Mouse (Mus musculus) embryonic facial prominence, embryonic 10.5 days (tissue): Measurements from ENCODE around the gene Btnl9. TPM values are rescaled to one million over a fixed set of nuclear protein-coding genes. Genes with fewer than 3 reads are reported as not detected.

Experiments used
- DNase-seq: peaks from one replicate; pipeline ENCODE4 v3.0.0-alpha.2; 2017; ENCODE audit warnings: low spot score
- H3K27ac ChIP-seq: fragments of 300-500 bp; sonication (generic); replicated peaks from 2 replicates; pipeline ENCODE4 v1.5.1; 2016; ENCODE audit warnings: mild to moderate bottlenecking
- H3K27me3 ChIP-seq: fragments of 300-500 bp; sonication (generic); replicated peaks from 2 replicates; pipeline ENCODE4 v1.6.1; 2016; ENCODE audit warnings: low read depth, mild to moderate bottlenecking; ENCODE audit not compliant: poor library complexity, severe bottlenecking
- H3K36me3 ChIP-seq: fragments of 300-500 bp; sonication (generic); replicated peaks from 2 replicates; pipeline ENCODE4 v1.6.1; 2016; ENCODE audit warnings: mild to moderate bottlenecking, moderate library complexity
- H3K4me1 ChIP-seq: fragments of 300-500 bp; sonication (generic); 2 replicates; pipeline ENCODE4 v1.6.1; 2016
- H3K4me3 ChIP-seq: fragments of 300-500 bp; sonication (generic); 2 replicates; pipeline ENCODE4 v1.5.1; 2016; ENCODE audit warnings: mild to moderate bottlenecking, moderate library complexity
- H3K9me3 ChIP-seq: fragments of 300-500 bp; sonication (generic); 2 replicates; pipeline ENCODE4 v1.6.1; 2016; ENCODE audit warnings: mild to moderate bottlenecking
- WGBS: fragments of 180-500 bp; shearing (Covaris S2); methylation state at CpG from one replicate; pipeline ENCODE4 v1.1.7; 2016; 5-methylcytosine and 5-hydroxymethylcytosine counted together
- polyA plus RNA-seq: library from polyadenylated mRNA; unstranded; fragments of >200 nt; fragmentation: Nextera tagmentation; extraction: Ambion mirVana; gene quantifications from 2 replicates; pipeline ENCODE4 v1.2.1, GENCODE M21; 2016

Btnl9 gene
- 0.23 and 0.31 TPM in 2 replicates for polyA plus RNA-seq

DNA sequence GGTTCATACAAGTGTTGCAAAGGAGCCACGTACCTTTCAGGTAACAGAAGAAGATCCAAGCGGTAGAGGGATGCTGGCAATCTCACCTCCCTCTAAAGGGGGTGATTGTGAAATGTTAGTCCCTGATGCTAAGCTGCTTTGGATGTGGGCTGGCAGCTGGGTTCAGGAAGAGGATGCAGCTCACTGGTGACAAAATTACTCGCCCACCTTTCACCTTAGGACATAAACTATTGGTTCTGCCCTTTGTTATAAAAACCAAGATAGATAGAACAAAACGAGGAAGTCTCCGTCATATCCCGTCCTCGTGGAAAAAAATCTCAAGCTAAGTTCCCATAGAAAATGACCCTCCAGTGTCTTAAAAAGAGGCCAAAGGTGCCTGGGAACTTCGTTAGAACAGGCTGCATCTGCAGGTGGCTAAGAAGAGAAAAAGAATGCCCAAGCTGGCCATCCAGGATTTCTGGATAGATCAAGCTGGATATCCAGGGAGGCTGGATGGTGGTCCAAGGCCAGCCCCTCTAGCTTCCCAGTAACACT, at the start of gene Btnl9:
Btnl9 (minus strand) TSS at position 205 of the 534 bp plus-strand sequence.
- no peak for DNase-seq
- 76% methylated on average over 8 of the region's 8 CpGs for WGBS

DNA sequence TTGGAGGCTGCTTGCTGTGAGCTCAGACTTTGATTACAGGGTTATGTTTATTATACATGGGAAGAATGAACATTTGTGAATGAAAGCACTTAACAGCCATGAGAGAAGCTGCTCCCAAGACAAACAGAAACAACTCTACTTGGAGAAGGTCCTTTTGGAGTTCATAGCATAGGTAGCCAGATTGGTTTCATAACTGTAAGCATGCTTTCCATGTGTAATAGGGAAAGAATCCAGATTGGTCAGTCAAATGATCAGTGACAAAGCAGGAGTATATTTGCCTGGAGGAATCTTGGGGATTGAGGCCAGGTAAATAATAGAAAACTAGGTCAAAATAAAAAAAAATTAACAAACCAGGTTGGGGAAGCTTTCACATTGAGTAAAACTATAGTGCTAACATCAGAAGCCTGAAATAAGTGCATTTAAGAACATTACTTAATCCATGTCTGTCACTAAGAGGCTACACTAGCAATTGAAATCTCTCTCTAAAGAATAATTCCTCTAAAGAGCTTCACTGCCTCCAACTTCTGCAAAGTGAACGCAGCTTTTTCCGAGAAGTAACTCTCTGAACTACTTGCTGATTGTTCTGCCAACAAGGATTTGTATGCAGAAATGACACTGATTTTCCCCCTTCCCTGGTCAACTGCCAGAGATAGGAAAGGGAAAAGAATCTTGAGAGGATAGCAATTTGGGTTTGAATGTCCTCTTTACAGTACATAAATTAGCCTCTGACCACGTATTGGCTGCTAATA, 48.7 kb upstream of the Btnl9 start:
- Histone ChIP-seq H3K9me3 (no peaks in the 10 kb centered on the region), H3K4me1 (no peaks in the 10 kb centered on the region), H3K36me3 (no peaks in the 10 kb centered on the region), H3K27me3 (no peaks in the 10 kb centered on the region), H3K27ac (no peak overlapping the region), H3K4me3 (no peak overlapping the region)
- no peak for DNase-seq
- WGBS = 79% methylated on average over 3 of the region's 3 CpGs

More for the DNA sequence above, at the start of gene Btnl9:
- H3K4me1 ChIP-seq = no peaks in the 10 kb centered on the region
- no peak within 1 kb of the TSS for H3K27ac ChIP-seq
- no peak within 1 kb of the TSS for H3K4me3 ChIP-seq
- no peaks in the 10 kb centered on the region for H3K9me3 ChIP-seq
- no peaks in the 10 kb centered on the region for H3K27me3 ChIP-seq
- H3K36me3 ChIP-seq = no peaks in the 10 kb centered on the region

GRCm38 (mm10) chr11:49232781-49233180, 45.8 kb upstream of the Btnl9 start:
- Histone ChIP-seq H3K27me3 (no peaks in the 10 kb centered on the region), H3K27ac (no peak overlapping the region), H3K36me3 (no peaks in the 10 kb centered on the region), H3K4me3 (no peak overlapping the region), H3K9me3 (no peaks in the 10 kb centered on the region), H3K4me1 (no peaks in the 10 kb centered on the region)
- DNase-seq = no peak
- WGBS = 74% methylated on average over 3 of the region's 3 CpGs

DNA sequence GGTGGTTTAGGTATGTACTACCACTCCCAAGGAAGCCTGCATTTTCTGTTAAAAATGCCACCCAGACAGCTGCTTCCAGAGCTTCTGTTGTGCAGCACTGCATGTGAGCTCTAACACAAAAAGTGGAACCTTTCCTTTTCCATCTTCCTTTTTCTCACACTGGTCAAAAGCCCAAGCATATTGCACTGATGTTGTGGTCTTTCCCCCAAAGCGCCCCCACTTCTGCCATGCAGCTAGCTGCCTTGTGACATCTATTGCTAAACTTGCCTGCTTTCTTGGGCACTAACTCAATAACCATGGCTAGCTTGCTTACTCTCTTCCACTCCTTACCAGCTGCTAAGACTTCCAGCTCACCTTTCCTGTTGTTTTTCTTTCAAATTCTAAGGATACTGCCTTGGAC, 37.5 kb upstream of the Btnl9 start:
- 69% methylated on average over 1 of the region's 1 CpGs for WGBS

GRCm38 (mm10) chr11:49219271-49219670, 32.3 kb upstream of the Btnl9 start:
- Histone ChIP-seq H3K36me3 (peaks cover 48% of the 10 kb centered on the region), H3K27me3 (no peaks in the 10 kb centered on the region), H3K27ac (no peak overlapping the region), H3K4me3 (no peak overlapping the region), H3K9me3 (no peaks in the 10 kb centered on the region), H3K4me1 (no peaks in the 10 kb centered on the region)
- WGBS = 92% methylated on average over 2 of the region's 2 CpGs
- no peak for DNase-seq

More for the DNA sequence above, 37.5 kb upstream of the Btnl9 start:
- H3K27me3 ChIP-seq = no peaks in the 10 kb centered on the region
- no peak for DNase-seq
- no peaks in the 10 kb centered on the region for H3K9me3 ChIP-seq
- H3K36me3 ChIP-seq = no peaks in the 10 kb centered on the region; the same call in 1 of the 2 replicates
- H3K27ac ChIP-seq = no peak overlapping the region
- H3K4me3 ChIP-seq = no peak overlapping the region
- H3K4me1 ChIP-seq = no peaks in the 10 kb centered on the region

DNA sequence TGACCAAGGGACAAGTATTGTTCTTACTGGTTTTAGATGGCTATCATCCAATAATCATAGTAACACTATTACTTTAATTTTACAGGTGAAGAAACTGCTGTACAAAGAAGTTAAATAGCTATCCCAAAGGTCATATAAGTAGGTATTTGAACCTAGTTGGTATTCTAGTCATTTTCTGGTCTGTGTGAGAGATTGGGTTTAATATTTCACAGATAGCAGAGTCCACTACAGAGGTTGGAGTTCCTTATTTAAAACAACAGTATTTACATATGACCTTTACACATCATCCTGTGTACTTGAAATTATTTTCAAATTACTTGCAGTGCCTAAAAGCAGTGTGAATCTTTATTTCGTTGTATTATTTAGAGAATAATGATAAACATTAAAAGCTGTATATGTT, 26.5 kb upstream of the Btnl9 start:
- peaks cover 86% of the 10 kb centered on the region for H3K36me3 ChIP-seq

GRCm38 (mm10) chr11:49212577-49212976, 25.6 kb upstream of the Btnl9 start:
- no peak overlapping the region for H3K4me3 ChIP-seq
- no peaks in the 10 kb centered on the region for H3K4me1 ChIP-seq
- H3K9me3 ChIP-seq = no peaks in the 10 kb centered on the region
- H3K36me3 ChIP-seq = peaks cover 85% of the 10 kb centered on the region
- H3K27ac ChIP-seq = no peak overlapping the region
- no peaks in the 10 kb centered on the region for H3K27me3 ChIP-seq
- no peak for DNase-seq

More for the DNA sequence above, 26.5 kb upstream of the Btnl9 start:
- H3K27me3 ChIP-seq = no peaks in the 10 kb centered on the region
- H3K9me3 ChIP-seq = no peaks in the 10 kb centered on the region
- 99% methylated on average over 1 of the region's 1 CpGs for WGBS
- no peak overlapping the region for H3K4me3 ChIP-seq
- DNase-seq = no peak
- no peak overlapping the region for H3K27ac ChIP-seq
- no peaks in the 10 kb centered on the region for H3K4me1 ChIP-seq

GRCm38 (mm10) chr11:49207495-49207894, 20.5 kb upstream of the Btnl9 start:
- peaks cover 49% of the 10 kb centered on the region for H3K36me3 ChIP-seq
- no peak overlapping the region for H3K27ac ChIP-seq
- 96% methylated on average over 1 of the region's 1 CpGs for WGBS
- peaks cover 13% of the 10 kb centered on the region for H3K4me1 ChIP-seq
- no peak for DNase-seq
- H3K4me3 ChIP-seq = no peak overlapping the region
- no peaks in the 10 kb centered on the region for H3K9me3 ChIP-seq
- H3K27me3 ChIP-seq = no peaks in the 10 kb centered on the region

GRCm38 (mm10) chr11:49205080-49205590, 18.2 kb upstream of the Btnl9 start:
- H3K9me3 ChIP-seq = no peaks in the 10 kb centered on the region

GRCm38 (mm10) chr11:49203771-49204497, 17.0 kb upstream of the Btnl9 start:
- no peaks in the 10 kb centered on the region for H3K9me3 ChIP-seq
- H3K27me3 ChIP-seq = no peaks in the 10 kb centered on the region
- peak overlapping the region; percentile 86 for H3K4me3 ChIP-seq
- peak; percentile 78 for DNase-seq
- under 1% methylated on average over 24 of the region's 24 CpGs for WGBS
- H3K36me3 ChIP-seq = peaks cover 24% of the 10 kb centered on the region
- peak overlapping the region; percentile 99 for H3K27ac ChIP-seq
- H3K4me1 ChIP-seq = peaks cover 20% of the 10 kb centered on the region

More at GRCm38 (mm10) chr11:49205080-49205590, 18.2 kb upstream of the Btnl9 start:
- H3K27me3 ChIP-seq = no peaks in the 10 kb centered on the region
- WGBS = 90% methylated on average over 6 of the region's 6 CpGs
- no peak for DNase-seq
- peaks cover 34% of the 10 kb centered on the region for H3K36me3 ChIP-seq
- H3K4me1 ChIP-seq = peaks cover 20% of the 10 kb centered on the region
- peak overlapping the region; percentile 86 for H3K4me3 ChIP-seq
- H3K27ac ChIP-seq = peak overlapping the region; percentile 99; the same call in 1 of the 2 replicates

- Histone ChIP-seq H3K9me3 (no peaks in the 10 kb centered on the region), H3K36me3 (peaks cover 20% of the 10 kb centered on the region), H3K27ac (peak within 1 kb of the TSS; percentile 99), H3K27me3 (no peaks in the 10 kb centered on the region), H3K4me1 (peaks cover 20% of the 10 kb centered on the region), H3K4me3 (peak within 1 kb of the TSS; percentile 86)
- WGBS = under 1% methylated on average over 45 of the region's 47 CpGs
- peak; percentile 94 for DNase-seq
These were observed 16.3 kb upstream of the Btnl9 start, which contains the start of gene Zfp62 for GRCm38 (mm10) chr11:49203129-49203768. Gene Zfp62 (plus strand): TSS chr11:49203292.

GRCm38 (mm10) chr11:49202523-49203061, 15.6 kb upstream of the Btnl9 start:
- DNase-seq = no peak
- Histone ChIP-seq H3K27me3 (no peaks in the 10 kb centered on the region), H3K36me3 (peaks cover 15% of the 10 kb centered on the region), H3K27ac (peak overlapping the region; percentile 99), H3K4me3 (peak overlapping the region; percentile 86), H3K9me3 (no peaks in the 10 kb centered on the region), H3K4me1 (peaks cover 20% of the 10 kb centered on the region)
- WGBS = 9% methylated on average over 10 of the region's 10 CpGs
